Mouse (Mus musculus) lung, adult 2 months (tissue): ENCODE measurements around the gene Irak3.

Source experiments
- CTCF ChIP-seq: fragments of 200-500 bp; IDR thresholded peaks from 2 replicates; pipeline ENCODE4 v1.5.1; 2011; ENCODE audit warnings: mild to moderate bottlenecking, low read length, control low read depth; ENCODE audit not compliant: insufficient read depth
- POLR2A ChIP-seq: fragments of 200-500 bp; IDR thresholded peaks from 2 replicates; pipeline ENCODE4 v1.6.1; 2011; ENCODE audit warnings: low read depth, mild to moderate bottlenecking, control low read depth, low read length, borderline replicate concordance; ENCODE audit errors: extremely low read depth

DNA sequence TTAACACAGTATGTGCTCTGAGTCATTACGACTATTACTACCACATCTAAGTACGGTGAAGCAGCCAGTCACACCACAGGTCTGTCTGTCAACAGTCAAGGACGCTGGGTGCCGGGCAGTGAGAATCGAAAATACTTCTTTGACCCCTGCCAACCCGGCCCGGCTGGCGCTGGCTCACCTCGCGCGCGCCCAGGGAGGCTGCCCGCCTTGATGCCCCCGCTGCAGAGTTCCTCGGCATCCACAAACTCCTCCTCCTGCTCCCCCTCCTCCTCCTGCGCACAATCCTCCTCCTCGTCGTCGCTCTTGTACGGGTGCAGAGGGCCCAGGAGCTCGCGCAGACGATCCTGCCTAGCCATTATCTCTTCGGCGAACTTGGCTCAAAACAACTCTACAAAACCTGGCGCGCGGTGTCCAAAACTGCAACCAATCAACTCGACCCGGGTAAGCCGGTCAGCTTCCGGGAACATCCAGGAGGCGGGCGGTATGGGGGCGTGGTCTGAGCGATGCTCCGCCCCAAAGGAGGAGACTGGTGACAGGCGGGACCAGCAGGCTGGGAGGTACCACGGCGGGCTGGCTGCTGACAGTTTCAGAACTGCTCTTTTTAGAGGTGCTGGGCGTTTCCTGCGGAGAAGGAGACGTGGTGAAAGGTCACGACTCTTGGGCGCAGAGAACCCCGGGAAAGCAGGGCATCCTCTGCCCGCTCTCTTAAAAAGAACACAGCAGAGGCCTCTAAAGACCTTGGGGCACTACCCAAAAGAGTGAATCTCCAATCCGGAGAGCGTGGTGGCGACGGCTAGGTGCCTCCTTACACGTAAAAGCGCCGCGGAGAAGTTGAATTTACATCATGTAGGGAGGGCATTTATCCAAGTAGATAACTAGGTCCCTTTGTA lies 89.2 kb downstream of the Irak3 start, which contains the start of gene Helb:
- TF ChIP-seq POLR2A (peak; percentile 40; the same call in 1 of the 2 replicates), CTCF (no peak)
